Mouse (Mus musculus): ENCODE data around the gene Tm4sf5.

GRCm38 (mm10) chr11:70557545-70557944, 52.5 kb downstream of the Tm4sf5 start:
- TF ChIP-seq ZNF384 (IDR thresholded peaks at IDR 0.05; ENCODE audit: low read depth, low read length) (no peak), HCFC1 (IDR thresholded peaks at IDR 0.05; ENCODE audit: borderline replicate concordance, insufficient read depth, low read length) (no peak), ZC3H11A (IDR thresholded peaks at IDR 0.05; ENCODE audit: borderline replicate concordance, low read depth, low read length) (no peak)

Data from ES-E14 (cell line).